Mouse (Mus musculus): ENCODE measurements around the gene Prdm11. TPM values are rescaled to one million over a fixed set of nuclear protein-coding genes. Genes with fewer than 3 reads are reported as not detected.

Prdm11 gene
- polyA plus RNA-seq, 1 experiment from 2014 or later = 8.0 TPM

GRCm38 (mm10) chr2:93075738-93076577 lies 30.0 kb upstream of the Prdm11 start:
- 44% methylated on average over 15 of the region's 15 CpGs for WGBS
- ATAC-seq = peak; percentile 56; the same call in 1 of the 2 replicates

GRCm38 (mm10) chr2:93071656-93072055 lies 25.7 kb upstream of the Prdm11 start:
- H3K27me3 ChIP-seq (replicated peaks) = 0 out of 2 replicates have a peak, but pooled peaks cover 3% of the 10 kb centered on the region
- H3K4me1 ChIP-seq (replicated peaks) = no peaks in the 10 kb centered on the region
- no peak overlapping the region for H3K9ac ChIP-seq
- H3K4me2 ChIP-seq (replicated peaks) = no peak overlapping the region
- no peak overlapping the region for H3K27ac ChIP-seq
- WGBS = 5% methylated on average over 12 of the region's 12 CpGs
- ATAC-seq = 0 out of 2 replicates have a peak, but pooled peaks have one; percentile 30
- no peaks in the 10 kb centered on the region for H3K9me3 ChIP-seq
- no peak overlapping the region for H3K4me3 ChIP-seq (replicated peaks)
- no peaks in the 10 kb centered on the region for H3K36me3 ChIP-seq

More at GRCm38 (mm10) chr2:93075738-93076577, 30.0 kb upstream of the Prdm11 start:
- Histone ChIP-seq H3K36me3 (no peaks in the 10 kb centered on the region), H3K9ac (no peak overlapping the region), H3K27me3 (replicated peaks) (0 out of 2 replicates have a peak, but pooled peaks cover 3% of the 10 kb centered on the region), H3K4me1 (replicated peaks) (peaks cover 3% of the 10 kb centered on the region; the same call in 1 of the 2 replicates), H3K27ac (no peak overlapping the region), H3K4me3 (replicated peaks) (no peak overlapping the region), H3K9me3 (no peaks in the 10 kb centered on the region), H3K4me2 (replicated peaks) (no peak overlapping the region)

- ATAC-seq = 0 out of 2 replicates have a peak, but pooled peaks have one; percentile 43
- H3K27me3 ChIP-seq (replicated peaks) = 0 out of 2 replicates have a peak, but pooled peaks cover 3% of the 10 kb centered on the region
- H3K9ac ChIP-seq = no peak overlapping the region
- H3K4me2 ChIP-seq (replicated peaks) = no peak overlapping the region
- no peak overlapping the region for H3K4me3 ChIP-seq (replicated peaks)
- no peaks in the 10 kb centered on the region for H3K36me3 ChIP-seq
- no peaks in the 10 kb centered on the region for H3K4me1 ChIP-seq (replicated peaks)
- no peaks in the 10 kb centered on the region for H3K9me3 ChIP-seq
- WGBS = 37% methylated on average over 2 of the region's 2 CpGs
- H3K27ac ChIP-seq = no peak overlapping the region
Observed at GRCm38 (mm10) chr2:93068942-93069341, 23.0 kb upstream of the Prdm11 start.

- WGBS = 14% methylated on average over 2 of the region's 2 CpGs
- ATAC-seq = no peak
- no peaks in the 10 kb centered on the region for H3K4me1 ChIP-seq (replicated peaks)
- H3K4me2 ChIP-seq (replicated peaks) = no peak overlapping the region
- H3K9ac ChIP-seq = no peak overlapping the region
- no peak overlapping the region for H3K27ac ChIP-seq
- H3K9me3 ChIP-seq = no peaks in the 10 kb centered on the region
- H3K36me3 ChIP-seq = no peaks in the 10 kb centered on the region
- no peaks in the 10 kb centered on the region for H3K27me3 ChIP-seq (replicated peaks)
- H3K4me3 ChIP-seq (replicated peaks) = no peak overlapping the region
Observed at GRCm38 (mm10) chr2:93063347-93063746, 17.4 kb upstream of the Prdm11 start.

- H3K27me3 ChIP-seq (replicated peaks) = no peaks in the 10 kb centered on the region
- H3K4me2 ChIP-seq (replicated peaks) = no peak overlapping the region
- no peak overlapping the region for H3K9ac ChIP-seq
- no peaks in the 10 kb centered on the region for H3K9me3 ChIP-seq
- H3K36me3 ChIP-seq = no peaks in the 10 kb centered on the region
- no peak overlapping the region for H3K4me3 ChIP-seq (replicated peaks)
- WGBS = 27% methylated on average over 1 of the region's 1 CpGs
- ATAC-seq = no peak
- no peaks in the 10 kb centered on the region; the same call in 1 of the 2 replicates for H3K4me1 ChIP-seq (replicated peaks)
- H3K27ac ChIP-seq = no peak overlapping the region
Observed at GRCm38 (mm10) chr2:93051873-93052272, 5.9 kb upstream of the Prdm11 start.

DNA sequence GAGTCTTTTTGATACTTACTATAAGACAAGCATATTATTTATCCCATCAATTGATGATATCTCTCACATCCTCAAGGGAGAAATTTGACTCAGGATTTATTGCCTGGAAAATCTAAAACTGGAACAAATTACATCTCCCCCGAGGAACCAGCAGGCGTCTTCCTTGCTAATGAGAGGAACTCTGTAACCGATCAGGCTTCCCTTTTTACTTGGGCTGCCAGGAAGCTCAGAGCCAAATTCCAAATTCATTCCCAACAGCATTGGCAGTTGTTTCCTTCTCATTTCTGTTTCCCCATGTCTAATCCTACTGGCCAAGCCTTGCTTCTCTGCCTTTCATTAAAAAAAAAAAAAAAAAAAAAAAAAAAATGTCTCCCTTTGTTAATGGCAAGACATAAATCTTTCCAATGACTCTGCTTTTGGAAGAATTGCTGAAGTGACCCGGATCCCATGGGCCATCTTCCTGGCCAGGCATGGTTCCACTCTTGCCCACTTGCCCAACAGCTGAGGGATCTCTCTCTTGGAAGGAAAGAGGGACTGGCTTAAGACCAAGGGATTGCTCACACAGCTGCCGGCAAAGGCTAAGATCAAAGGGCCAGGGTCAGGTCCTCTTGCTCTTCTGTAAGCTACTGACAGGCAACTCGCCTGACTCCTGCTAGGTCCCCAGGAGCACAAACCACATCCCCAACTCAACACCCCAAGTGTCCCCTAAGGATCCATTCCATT lies 2.8 kb upstream of the Prdm11 start:
- Histone ChIP-seq H3K4me3 (replicated peaks) (no peak overlapping the region), H3K9me3 (no peaks in the 10 kb centered on the region), H3K36me3 (no peaks in the 10 kb centered on the region), H3K27me3 (replicated peaks) (no peaks in the 10 kb centered on the region), H3K4me1 (replicated peaks) (peaks cover 17% of the 10 kb centered on the region), H3K9ac (no peak overlapping the region), H3K4me2 (replicated peaks) (no peak overlapping the region), H3K27ac (no peak overlapping the region)
- ATAC-seq = no peak
- WGBS = 51% methylated on average over 6 of the region's 6 CpGs

- H3K4me3 ChIP-seq (replicated peaks) = no peak overlapping the region
- no peak for ATAC-seq
Observed at GRCm38 (mm10) chr2:93047491-93048050, 1.6 kb upstream of the Prdm11 start.

DNA sequence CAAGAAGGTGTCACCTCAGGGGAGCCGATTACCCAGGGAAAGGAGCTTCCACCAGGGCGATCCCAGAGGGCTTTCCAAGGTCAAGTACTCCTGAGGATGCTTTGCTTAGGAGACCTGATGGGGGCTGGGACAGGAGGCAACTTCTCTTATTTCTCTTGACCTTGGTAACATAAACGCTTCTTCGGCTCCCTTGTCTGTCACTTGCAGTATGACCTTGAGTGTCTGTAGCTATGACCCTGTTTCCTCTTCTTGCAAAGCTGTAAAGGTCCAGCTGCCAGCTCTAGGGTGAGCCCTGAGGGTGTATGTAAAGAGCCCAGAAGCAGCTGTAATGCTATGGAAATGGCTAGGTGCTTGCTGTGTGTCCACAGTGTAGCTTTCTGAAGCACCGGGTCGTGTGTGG lies 1.1 kb upstream of the Prdm11 start:
- Histone ChIP-seq H3K4me2 (replicated peaks) (no peak overlapping the region; the same call in 1 of the 2 replicates), H3K9ac (no peak overlapping the region), H3K27ac (no peak overlapping the region), H3K27me3 (replicated peaks) (no peaks in the 10 kb centered on the region), H3K4me1 (replicated peaks) (peaks cover 24% of the 10 kb centered on the region), H3K9me3 (no peaks in the 10 kb centered on the region), H3K4me3 (replicated peaks) (no peak overlapping the region), H3K36me3 (no peaks in the 10 kb centered on the region)
- 66% methylated on average over 6 of the region's 6 CpGs for WGBS
- no peak for ATAC-seq

More at GRCm38 (mm10) chr2:93047491-93048050, 1.6 kb upstream of the Prdm11 start:
- H3K9ac ChIP-seq = no peak overlapping the region
- no peak overlapping the region for H3K4me2 ChIP-seq (replicated peaks)
- WGBS = 81% methylated on average over 7 of the region's 7 CpGs
- H3K9me3 ChIP-seq = no peaks in the 10 kb centered on the region
- H3K4me1 ChIP-seq (replicated peaks) = peaks cover 21% of the 10 kb centered on the region
- H3K36me3 ChIP-seq = no peaks in the 10 kb centered on the region
- no peaks in the 10 kb centered on the region for H3K27me3 ChIP-seq (replicated peaks)
- no peak overlapping the region for H3K27ac ChIP-seq

DNA sequence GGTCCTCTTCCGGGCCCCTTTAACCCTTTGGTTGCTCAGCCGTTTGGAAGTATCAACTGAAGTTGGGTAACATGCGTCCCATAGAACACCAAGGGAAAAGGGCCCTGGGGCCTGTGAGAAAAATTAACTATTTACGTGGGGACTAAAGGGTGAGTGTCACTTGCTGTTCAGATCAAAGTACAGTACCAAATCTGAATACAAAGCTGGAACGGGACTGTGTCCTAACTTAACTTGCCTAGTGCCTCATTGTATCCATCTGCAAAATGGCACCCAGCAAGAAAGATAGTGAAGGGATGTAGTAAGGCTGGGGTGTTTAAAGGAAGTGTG lies 505 bp upstream of the Prdm11 start:
- no peak for ATAC-seq
- WGBS = 14% methylated on average over 5 of the region's 5 CpGs
- Histone ChIP-seq H3K36me3 (no peaks in the 10 kb centered on the region), H3K4me2 (replicated peaks) (peak overlapping the region; percentile 83), H3K27ac (peak overlapping the region; percentile 93), H3K4me3 (replicated peaks) (peak overlapping the region; percentile 79), H3K9ac (peak overlapping the region; percentile 89), H3K27me3 (replicated peaks) (no peaks in the 10 kb centered on the region), H3K4me1 (replicated peaks) (peaks cover 30% of the 10 kb centered on the region), H3K9me3 (no peaks in the 10 kb centered on the region)

- Histone ChIP-seq H3K4me1 (replicated peaks) (peaks cover 42% of the 10 kb centered on the region), H3K9me3 (no peaks in the 10 kb centered on the region), H3K27ac (peak overlapping the region; percentile 93), H3K36me3 (no peaks in the 10 kb centered on the region), H3K27me3 (replicated peaks) (no peaks in the 10 kb centered on the region), H3K4me3 (replicated peaks) (peak overlapping the region; percentile 79), H3K4me2 (replicated peaks) (peak overlapping the region; percentile 83), H3K9ac (peak overlapping the region; percentile 89)
- under 1% methylated on average over 55 of the region's 55 CpGs for WGBS
- peak; percentile 97 for ATAC-seq
Observed at GRCm38 (mm10) chr2:93045129-93045817, 694 bp downstream of the Prdm11 start.

DNA sequence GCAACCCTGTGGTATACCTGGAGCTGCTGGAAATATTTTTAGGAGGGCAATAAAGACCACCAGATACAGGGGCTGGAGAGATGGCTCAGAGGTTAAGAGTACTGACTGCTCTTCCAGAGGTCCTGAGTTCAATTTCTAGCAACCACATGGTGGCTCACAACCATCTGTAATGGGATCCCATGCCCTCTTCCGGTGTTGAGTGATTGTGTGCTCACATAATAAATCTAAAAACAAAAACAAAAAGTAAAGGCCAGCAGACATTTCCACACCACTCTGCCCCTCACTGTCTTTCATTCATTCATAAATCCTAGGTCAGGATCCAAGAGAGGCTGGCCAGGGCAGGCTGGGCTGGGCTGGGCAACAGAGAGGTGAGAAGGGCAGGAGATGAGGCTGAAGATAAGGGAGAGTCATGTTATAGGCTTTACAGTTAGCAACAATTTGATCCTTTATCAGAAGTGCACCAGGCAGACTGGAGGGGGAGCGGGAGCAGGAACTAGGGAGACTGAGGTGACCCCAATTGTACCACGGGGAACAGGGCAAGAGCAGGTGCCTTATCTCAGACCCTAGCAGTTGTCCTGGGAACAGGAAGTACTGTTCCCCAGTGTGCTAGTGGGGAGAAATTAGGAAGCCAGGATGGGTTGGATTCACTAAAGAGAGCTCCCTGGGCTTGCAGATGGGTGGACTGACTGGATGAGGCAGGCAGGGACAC lies 2.4 kb downstream of the Prdm11 start:
- no peaks in the 10 kb centered on the region for H3K9me3 ChIP-seq
- no peak overlapping the region for H3K4me3 ChIP-seq (replicated peaks)
- no peak for ATAC-seq
- no peak overlapping the region for H3K9ac ChIP-seq
- no peak overlapping the region for H3K27ac ChIP-seq
- H3K4me2 ChIP-seq (replicated peaks) = no peak overlapping the region
- H3K36me3 ChIP-seq = no peaks in the 10 kb centered on the region
- H3K27me3 ChIP-seq (replicated peaks) = no peaks in the 10 kb centered on the region
- 69% methylated on average over 3 of the region's 3 CpGs for WGBS
- H3K4me1 ChIP-seq (replicated peaks) = peaks cover 54% of the 10 kb centered on the region

Data from intestine, embryonic 15.5 days (tissue).